Mouse (Mus musculus) spleen, postnatal 4 days (tissue): ENCODE data around the gene Olfr715b.
"Not testable (repeated sequence)": the region's sequence is repeated elsewhere in the genome, so short reads cannot be mapped to it uniquely, and the experiment has no call there.

Source experiments
- DNase-seq, 2 experiments: peaks; one replicate each; pipeline ENCODE4 v3.0.0; 2022; ENCODE audit warnings: low spot score in 2 of 2

Gene Olfr715b

GRCm38 (mm10) chr7:107110269-107110668, at the start of gene Olfr715b:
Olfr715b (minus strand) TSS chr7:107110369.
- not testable (repeated sequence) for DNase-seq

DNA sequence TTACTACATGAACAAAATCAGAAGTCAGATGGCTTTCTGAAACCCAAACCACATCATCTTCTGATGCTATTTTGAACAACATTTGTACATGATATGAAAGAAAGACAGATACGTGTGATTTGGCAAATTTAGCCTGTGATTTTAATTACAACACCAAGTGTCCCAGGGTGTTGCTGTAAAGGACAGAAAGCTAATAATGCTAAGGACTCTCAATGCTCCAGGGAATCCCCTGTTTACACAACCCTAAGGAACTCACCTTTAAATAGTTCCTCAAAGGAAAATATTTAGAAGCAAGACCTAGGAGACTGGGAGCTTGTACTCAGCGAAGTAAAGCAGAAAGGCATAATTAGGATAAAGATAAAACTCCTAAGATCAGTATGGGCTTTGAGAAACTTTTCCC, 27.9 kb upstream of the Olfr715b start, which contains the start of gene Olfr716:
TSS of gene Olfr716 (plus strand) at position 301 of the 400 bp plus-strand sequence.
- DNase-seq: not testable (repeated sequence)

DNA sequence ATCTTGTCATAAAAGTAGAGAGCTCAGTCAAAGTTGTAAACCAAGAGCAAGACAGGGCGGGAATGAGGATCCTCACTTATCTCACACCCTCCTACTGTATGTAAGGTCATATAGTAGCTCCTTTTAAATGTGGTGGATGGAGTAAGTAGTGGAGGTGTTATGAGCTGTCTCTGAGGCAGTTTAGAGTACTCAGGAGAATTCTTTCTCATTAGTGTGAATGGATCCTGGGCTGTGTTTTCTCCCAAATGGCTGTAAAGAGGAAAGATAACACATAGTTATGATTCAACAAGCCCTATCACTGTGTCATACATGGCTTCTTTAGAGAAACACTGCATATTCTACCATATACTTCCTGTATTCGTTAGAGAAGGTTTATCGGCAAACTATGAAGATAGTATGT, 20.8 kb upstream of the Olfr715b start, which contains the start of gene Olfr715:
TSS of gene Olfr715 (minus strand) at position 101 of the 400 bp plus-strand sequence.
- not testable (repeated sequence) for DNase-seq

GRCm38 (mm10) chr7:107092920-107093319, 17.2 kb downstream of the Olfr715b start, which contains the start of gene Olfr17:
Olfr17 (plus strand) TSS chr7:107093220.
- DNase-seq: no peak

GRCm38 (mm10) chr7:107070681-107071080, 39.5 kb downstream of the Olfr715b start, which contains the start of gene Olfr714:
Olfr714 (plus strand) TSS chr7:107070981.
- DNase-seq: no peak
